Mouse (Mus musculus) midbrain, embryonic 10.5 days (tissue): Measurements from ENCODE around the gene Paxbp1. TPM values are rescaled to one million over a fixed set of nuclear protein-coding genes. Genes with fewer than 3 reads are reported as not detected.

Experiments
- DNase-seq: peaks from one replicate; pipeline ENCODE4 v3.0.0-alpha.2; 2017; ENCODE audit warnings: low spot score
- H3K27ac ChIP-seq: fragments of 300-500 bp; sonication (generic); replicated peaks from 2 replicates; pipeline ENCODE4 v1.5.1; 2016; ENCODE audit warnings: mild to moderate bottlenecking
- H3K27me3 ChIP-seq: fragments of 300-500 bp; sonication (generic); 2 replicates; pipeline ENCODE4 v1.6.1; 2016; ENCODE audit warnings: low read depth, mild to moderate bottlenecking; ENCODE audit not compliant: poor library complexity, severe bottlenecking
- H3K36me3 ChIP-seq: fragments of 300-500 bp; sonication (generic); 2 replicates; pipeline ENCODE4 v1.6.1; 2016; ENCODE audit warnings: mild to moderate bottlenecking, moderate library complexity
- H3K4me1 ChIP-seq: fragments of 300-500 bp; sonication (generic); 2 replicates; pipeline ENCODE4 v1.6.1; 2016
- H3K4me3 ChIP-seq: fragments of 300-500 bp; sonication (generic); 2 replicates; pipeline ENCODE4 v1.5.1; 2016; ENCODE audit warnings: mild to moderate bottlenecking, moderate library complexity
- H3K9me3 ChIP-seq: fragments of 300-500 bp; sonication (generic); replicated peaks from 2 replicates; pipeline ENCODE4 v1.6.1; 2016; ENCODE audit warnings: mild to moderate bottlenecking
- WGBS: fragments of 180-500 bp; shearing (Covaris S2); methylation state at CpG from one replicate; pipeline ENCODE4 v1.1.7; 2016; 5-methylcytosine and 5-hydroxymethylcytosine counted together
- polyA plus RNA-seq: library from polyadenylated mRNA; unstranded; fragments of >200 nt; fragmentation: Nextera tagmentation; extraction: Ambion mirVana; gene quantifications from 2 replicates; pipeline ENCODE4 v1.2.1, GENCODE M21; 2016

Gene Paxbp1
- polyA plus RNA-seq, 1 experiment from 2014 or later: 60.9 TPM

GRCm38 (mm10) chr16:90964302-90964701 lies 80.0 kb downstream of the Paxbp1 start:
- no peak overlapping the region for H3K27ac ChIP-seq
- no peaks in the 10 kb centered on the region for H3K27me3 ChIP-seq
- H3K9me3 ChIP-seq: no peaks in the 10 kb centered on the region
- peaks cover 50% of the 10 kb centered on the region for H3K36me3 ChIP-seq
- no peak overlapping the region for H3K4me3 ChIP-seq
- no peaks in the 10 kb centered on the region for H3K4me1 ChIP-seq
- WGBS: 92% methylated on average over 10 of the region's 10 CpGs
- no peak for DNase-seq

Other genes with a start within 250 kb of the Paxbp1 start
- 10.7 and 11.0 TPM in 2 replicates for gene Urb1, start 234.1 kb downstream of the Paxbp1 start, polyA plus RNA-seq
- gene Eva1c, start 217.8 kb downstream of the Paxbp1 start, polyA plus RNA-seq: 0.96 and 1.8 TPM in 2 replicates
- gene Cfap298, start 109.4 kb downstream of the Paxbp1 start, polyA plus RNA-seq: 57.1 and 67.8 TPM in 2 replicates
- 14.8 and 18.1 TPM in 2 replicates for gene Synj1, start 33.2 kb downstream of the Paxbp1 start, polyA plus RNA-seq
- 0.05 TPM in 1 of 2 replicates, not detected in the other for gene 4932438H23Rik, start 50.6 kb upstream of the Paxbp1 start, polyA plus RNA-seq
- gene Olig2, start 180.9 kb upstream of the Paxbp1 start, polyA plus RNA-seq: 7.4 and 7.6 TPM in 2 replicates
- 8.8 and 9.7 TPM in 2 replicates for gene Olig1, start 225.2 kb upstream of the Paxbp1 start, polyA plus RNA-seq